Mouse (Mus musculus) heart, adult 2 months (tissue): Measurements from ENCODE around the gene Fgfr2.

Experiments used
- CTCF ChIP-seq: fragments of 200-600 bp; IDR thresholded peaks from 2 replicates; pipeline ENCODE4 v1.8.1; 2022; ENCODE audit warnings: antibody characterized with exemption, mild to moderate bottlenecking, moderate library complexity
- EP300 ChIP-seq: fragments of 200-500 bp; IDR thresholded peaks from 2 replicates; pipeline ENCODE4 v1.6.1; 2011; ENCODE audit warnings: low read depth, low read length, control low read depth; ENCODE audit not compliant: insufficient read depth
- POLR2A ChIP-seq: fragments of 200-500 bp; IDR thresholded peaks from 2 replicates; pipeline ENCODE4 v1.6.1; 2011; ENCODE audit warnings: mild to moderate bottlenecking, low read depth, low read length, control low read depth; ENCODE audit not compliant: insufficient read depth

GRCm38 (mm10) chr7:132282576-132282975, 840.6 kb downstream of the Fgfr2 start:
- TF ChIP-seq CTCF: no peak
- TF ChIP-seq POLR2A: no peak
- no peak for TF ChIP-seq EP300
